Mouse (Mus musculus): ENCODE data around the gene Cdkal1. TPM values are rescaled to one million over a fixed set of nuclear protein-coding genes. Genes with fewer than 3 reads are reported as not detected.

Gene Cdkal1
- polyA plus RNA-seq, 1 experiment from 2014 or later = 35.1 TPM

DNA sequence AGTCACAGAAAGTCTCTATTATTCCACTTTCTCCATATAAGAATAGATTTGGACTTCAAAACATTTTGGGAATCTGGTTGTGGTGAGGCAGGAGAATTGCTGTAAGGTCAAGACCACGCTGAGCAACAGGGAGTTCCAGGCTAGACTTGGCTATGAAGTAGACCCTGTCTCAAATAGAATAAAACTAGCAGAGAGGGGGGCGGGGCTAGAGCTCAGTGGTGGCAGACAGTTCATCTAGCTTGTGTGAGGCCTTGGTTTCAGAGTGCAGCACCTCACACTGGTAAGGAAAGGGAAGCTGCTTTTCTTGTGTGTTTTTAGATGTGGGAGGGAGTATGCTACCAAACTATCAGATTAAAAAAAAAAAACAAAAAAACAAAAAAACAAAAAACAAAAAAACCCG is 694.0 kb downstream of the Cdkal1 start:
- ATAC-seq (ENCODE audit: low FRiP score) (no peak), DNase-seq (ENCODE audit: low spot score, missing footprints) (no peak)
- Histone ChIP-seq H3K4me2 (no peak overlapping the region), H3K27me3 (ENCODE audit: control insufficient read depth, insufficient read depth, low read length) (no peaks in the 10 kb centered on the region), H3K4me1 (ENCODE audit: control insufficient read depth, insufficient read depth, low read length) (peaks cover 7% of the 10 kb centered on the region; the same call in 1 of the 2 replicates), H3K36me3 (ENCODE audit: control insufficient read depth, insufficient read depth, low read length) (no peaks in the 10 kb centered on the region), H3K9me3 (ENCODE audit: control insufficient read depth, low read length) (no peaks in the 10 kb centered on the region), H3K4me3 (ENCODE audit: low read depth, low read length) (no peak overlapping the region), H3K27ac (ENCODE audit: low read depth, low read length) (no peak overlapping the region), H3K9ac (ENCODE audit: low read length) (no peak overlapping the region)
- WGBS = 91% methylated on average over 3 of the region's 3 CpGs

DNA sequence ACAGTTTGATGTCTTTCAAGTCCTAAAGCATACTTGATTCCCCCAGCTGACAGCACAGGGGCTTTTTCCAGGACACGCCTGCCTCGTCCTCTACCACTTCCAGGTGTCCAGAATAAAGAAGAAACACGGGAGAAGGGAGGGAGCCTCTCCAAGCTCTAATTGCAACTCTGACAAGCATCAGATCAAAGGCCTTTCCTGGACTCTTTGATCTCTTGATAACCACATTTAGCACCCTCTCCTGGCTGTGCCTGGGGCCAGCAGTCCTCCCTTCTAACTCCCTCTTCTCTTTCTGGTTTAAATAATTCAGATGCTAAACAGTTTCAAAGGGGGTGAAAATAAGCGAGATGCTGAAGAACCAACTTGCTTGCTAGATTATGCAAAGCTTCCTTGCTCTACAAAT is 698.8 kb downstream of the Cdkal1 start:
- no peak for ATAC-seq (ENCODE audit: low FRiP score)
- Histone ChIP-seq H3K4me2 (no peak overlapping the region), H3K9ac (ENCODE audit: low read length) (no peak overlapping the region), H3K27ac (ENCODE audit: low read depth, low read length) (no peak overlapping the region), H3K27me3 (ENCODE audit: control insufficient read depth, insufficient read depth, low read length) (no peaks in the 10 kb centered on the region), H3K4me3 (ENCODE audit: low read depth, low read length) (no peak overlapping the region), H3K4me1 (ENCODE audit: control insufficient read depth, insufficient read depth, low read length) (peaks cover 4% of the 10 kb centered on the region; the same call in 1 of the 2 replicates), H3K36me3 (ENCODE audit: control insufficient read depth, insufficient read depth, low read length) (no peaks in the 10 kb centered on the region), H3K9me3 (ENCODE audit: control insufficient read depth, low read length) (no peaks in the 10 kb centered on the region)
- 14% methylated on average over 4 of the region's 4 CpGs for WGBS
- DNase-seq (ENCODE audit: low spot score, missing footprints) = no peak

DNA sequence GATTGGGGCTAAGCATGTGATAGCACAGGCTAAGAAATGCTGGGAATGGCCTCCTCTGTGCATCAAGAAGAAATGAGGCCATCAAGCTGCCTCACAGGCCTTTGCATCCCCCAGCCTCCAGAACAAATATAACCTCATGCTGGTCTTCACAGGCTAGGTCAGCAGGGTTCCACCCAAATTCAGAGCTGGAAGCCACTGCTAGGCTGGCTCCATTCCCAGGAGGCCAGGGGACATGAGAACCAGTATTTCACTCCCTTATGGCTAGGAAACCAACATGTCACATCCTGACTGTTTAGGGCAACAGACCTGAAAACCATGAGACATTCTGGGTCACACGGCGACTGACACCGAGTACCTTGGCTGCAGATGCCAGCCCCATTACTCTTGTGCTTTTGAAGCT is 700.2 kb downstream of the Cdkal1 start:
- Histone ChIP-seq H3K27ac (ENCODE audit: low read depth, low read length) (no peak overlapping the region), H3K9me3 (ENCODE audit: control insufficient read depth, low read length) (no peaks in the 10 kb centered on the region), H3K9ac (ENCODE audit: low read length) (no peak overlapping the region), H3K4me2 (no peak overlapping the region), H3K36me3 (ENCODE audit: control insufficient read depth, insufficient read depth, low read length) (no peaks in the 10 kb centered on the region), H3K27me3 (ENCODE audit: control insufficient read depth, insufficient read depth, low read length) (no peaks in the 10 kb centered on the region), H3K4me3 (ENCODE audit: low read depth, low read length) (no peak overlapping the region), H3K4me1 (ENCODE audit: control insufficient read depth, insufficient read depth, low read length) (peaks cover 4% of the 10 kb centered on the region; the same call in 1 of the 2 replicates)
- 79% methylated on average over 3 of the region's 3 CpGs for WGBS
- DNase-seq (ENCODE audit: low spot score, missing footprints) (no peak), ATAC-seq (ENCODE audit: low FRiP score) (no peak)

DNA sequence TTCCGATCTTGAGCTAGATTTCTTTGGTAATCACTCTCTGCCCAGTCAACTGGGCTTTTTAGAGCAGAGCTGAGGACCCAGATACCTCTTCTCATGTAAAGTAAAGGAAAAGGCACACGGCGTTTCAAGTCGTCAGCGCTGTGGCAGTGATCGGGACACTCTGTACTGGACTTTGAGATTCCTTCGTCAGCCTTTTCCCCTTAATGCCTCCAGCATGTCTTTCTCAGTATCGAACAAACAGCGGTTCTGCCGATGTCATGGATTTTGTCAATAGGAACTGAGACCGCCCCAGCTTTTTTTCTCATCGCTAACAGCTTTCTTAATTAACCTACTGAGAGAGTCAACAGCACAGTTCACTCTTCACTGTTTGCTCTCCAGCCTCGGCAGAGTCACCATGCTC is 705.4 kb downstream of the Cdkal1 start:
- no peak overlapping the region for H3K9ac ChIP-seq (ENCODE audit: low read length)
- H3K4me1 ChIP-seq (ENCODE audit: control insufficient read depth, insufficient read depth, low read length) = no peaks in the 10 kb centered on the region
- no peak overlapping the region for H3K27ac ChIP-seq (ENCODE audit: low read depth, low read length)
- H3K36me3 ChIP-seq (ENCODE audit: control insufficient read depth, insufficient read depth, low read length) = no peaks in the 10 kb centered on the region
- no peak overlapping the region for H3K4me3 ChIP-seq (ENCODE audit: low read depth, low read length)
- H3K9me3 ChIP-seq (ENCODE audit: control insufficient read depth, low read length) = no peaks in the 10 kb centered on the region
- no peak overlapping the region for H3K4me2 ChIP-seq
- DNase-seq (ENCODE audit: low spot score, missing footprints) (no peak), ATAC-seq (ENCODE audit: low FRiP score) (no peak)
- WGBS = 83% methylated on average over 13 of the region's 13 CpGs
- no peaks in the 10 kb centered on the region for H3K27me3 ChIP-seq (ENCODE audit: control insufficient read depth, insufficient read depth, low read length)

DNA sequence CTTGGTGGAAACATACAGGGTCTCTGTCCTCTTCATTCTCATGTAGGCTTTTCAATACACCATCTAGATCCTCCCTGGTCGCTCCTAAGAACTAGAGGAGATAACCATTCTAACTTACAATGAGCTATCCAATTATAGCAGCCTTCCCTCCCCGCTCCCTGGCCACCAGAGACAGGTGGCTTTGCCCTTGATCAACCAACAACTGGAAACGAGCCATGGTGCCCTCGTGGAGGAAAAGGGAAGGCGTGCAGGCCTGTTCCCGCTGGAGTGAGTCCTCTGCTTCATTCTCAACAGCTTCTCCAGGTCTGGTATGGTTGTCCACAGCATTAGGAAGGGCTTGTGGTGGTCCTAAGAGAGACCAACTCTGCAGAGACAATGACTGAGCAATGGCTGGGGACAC is 706.1 kb downstream of the Cdkal1 start:
- Histone ChIP-seq H3K4me1 (ENCODE audit: control insufficient read depth, insufficient read depth, low read length) (no peaks in the 10 kb centered on the region), H3K4me3 (ENCODE audit: low read depth, low read length) (no peak overlapping the region), H3K9ac (ENCODE audit: low read length) (no peak overlapping the region), H3K4me2 (no peak overlapping the region), H3K27ac (ENCODE audit: low read depth, low read length) (no peak overlapping the region), H3K36me3 (ENCODE audit: control insufficient read depth, insufficient read depth, low read length) (no peaks in the 10 kb centered on the region), H3K27me3 (ENCODE audit: control insufficient read depth, insufficient read depth, low read length) (no peaks in the 10 kb centered on the region), H3K9me3 (ENCODE audit: control insufficient read depth, low read length) (no peaks in the 10 kb centered on the region)
- DNase-seq (ENCODE audit: low spot score, missing footprints) (no peak), ATAC-seq (ENCODE audit: low FRiP score) (no peak)
- 89% methylated on average over 6 of the region's 6 CpGs for WGBS

DNA sequence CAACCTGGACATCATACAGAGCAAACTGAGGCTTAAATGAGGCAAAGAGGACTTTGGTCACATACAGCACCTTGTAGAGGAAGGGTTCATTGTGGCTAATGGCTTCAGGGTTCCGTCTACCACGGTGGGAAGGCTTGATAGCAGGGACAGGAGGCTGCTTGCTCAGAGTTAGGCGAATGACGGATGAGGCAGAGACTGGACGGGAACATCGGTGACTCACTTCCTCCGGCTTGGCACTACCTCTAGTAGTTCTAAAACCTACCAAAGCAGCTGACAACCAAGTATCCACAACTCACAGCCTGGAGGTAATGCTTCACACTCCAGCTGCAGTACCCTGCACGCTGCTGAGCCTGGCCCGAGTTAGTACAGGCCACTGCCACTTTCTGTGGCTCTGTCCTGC is 706.9 kb downstream of the Cdkal1 start:
- WGBS = 92% methylated on average over 9 of the region's 9 CpGs
- Histone ChIP-seq H3K9ac (ENCODE audit: low read length) (no peak overlapping the region), H3K27me3 (ENCODE audit: control insufficient read depth, insufficient read depth, low read length) (no peaks in the 10 kb centered on the region), H3K4me2 (no peak overlapping the region), H3K36me3 (ENCODE audit: control insufficient read depth, insufficient read depth, low read length) (no peaks in the 10 kb centered on the region), H3K9me3 (ENCODE audit: control insufficient read depth, low read length) (no peaks in the 10 kb centered on the region), H3K27ac (ENCODE audit: low read depth, low read length) (no peak overlapping the region), H3K4me1 (ENCODE audit: control insufficient read depth, insufficient read depth, low read length) (no peaks in the 10 kb centered on the region), H3K4me3 (ENCODE audit: low read depth, low read length) (no peak overlapping the region)
- DNase-seq (ENCODE audit: low spot score, missing footprints) (no peak), ATAC-seq (ENCODE audit: low FRiP score) (no peak)

Other genes starting within 250 kb of the Cdkal1 start
- gene E2f3, start 130.4 kb upstream of the Cdkal1 start, polyA plus RNA-seq (2014; fragmentation: Nextera tagmentation; extraction: Ambion mirVana) = 16.5 and 17.7 TPM in 2 replicates